Mouse (Mus musculus) midbrain, embryonic 11.5 days (tissue): ENCODE measurements at regions not wholly inside any gene's neighbourhood (a gene's known extent, or its start where the extent isn't known, plus 50 kb on each side); places are given as distances from the start of the nearest gene placed in this dataset.

Experiments
- ATAC-seq: fragments of 200-750 bp; cut with Nextera tagmentation; 2 replicates; pipeline ENCODE4 v1.8.0; 2017; ENCODE audit warnings: moderate TSS enrichment, moderate library complexity; ENCODE audit not compliant: low FRiP score
- DNase-seq: peaks from one replicate; pipeline ENCODE4 v3.0.0; 2015; ENCODE audit warnings: low spot score; ENCODE audit errors: missing footprints
- H3K27ac ChIP-seq: fragments of 300-500 bp; sonication (generic); 2 replicates; pipeline ENCODE4 v1.5.1; 2014; ENCODE audit warnings: low read depth, low read length
- H3K27me3 ChIP-seq: fragments of 300-500 bp; sonication (generic); 2 replicates; pipeline ENCODE4 v1.6.1; 2014; ENCODE audit warnings: mild to moderate bottlenecking, low read length, moderate library complexity, mixed read lengths; ENCODE audit not compliant: control insufficient read depth, insufficient read depth
- H3K36me3 ChIP-seq: fragments of 300-500 bp; sonication (generic); 2 replicates; pipeline ENCODE4 v1.6.1; 2014; ENCODE audit warnings: mild to moderate bottlenecking, low read length, moderate library complexity, mixed read lengths; ENCODE audit not compliant: control insufficient read depth, insufficient read depth
- H3K4me1 ChIP-seq: fragments of 300-500 bp; sonication (generic); 2 replicates; pipeline ENCODE4 v1.6.1; 2014; ENCODE audit warnings: low read length; ENCODE audit not compliant: control insufficient read depth, insufficient read depth
- H3K4me2 ChIP-seq: fragments of 300-500 bp; sonication (generic); 2 replicates; pipeline ENCODE4 v1.6.1; 2014; ENCODE audit warnings: mild to moderate bottlenecking, moderate library complexity
- H3K4me3 ChIP-seq: fragments of 300-500 bp; sonication (generic); 2 replicates; pipeline ENCODE4 v1.5.1; 2014; ENCODE audit warnings: low read depth, low read length
- H3K9ac ChIP-seq: fragments of 300-500 bp; sonication (generic); 2 replicates; pipeline ENCODE4 v1.6.1; 2014; ENCODE audit warnings: low read length
- H3K9me3 ChIP-seq: fragments of 300-500 bp; sonication (generic); 2 replicates; pipeline ENCODE4 v1.6.1; 2016; ENCODE audit warnings: low read length; ENCODE audit not compliant: control insufficient read depth
- WGBS: fragments of 180-500 bp; shearing (Covaris S2); extraction: QIAGEN DNeasy Blood & Tissue Kit; methylation state at CpG from one replicate; pipeline ENCODE4 v1.1.7; 2014; 5-methylcytosine and 5-hydroxymethylcytosine counted together

- 0 out of 2 replicates have a peak, but pooled peaks cover 4% of the 10 kb centered on the region for H3K4me1 ChIP-seq
- H3K4me2 ChIP-seq: no peak overlapping the region
- no peaks in the 10 kb centered on the region for H3K36me3 ChIP-seq
- no peaks in the 10 kb centered on the region; the same call in 1 of the 2 replicates for H3K9me3 ChIP-seq
- H3K4me3 ChIP-seq: no peak overlapping the region
- no peaks in the 10 kb centered on the region for H3K27me3 ChIP-seq
- WGBS: 90% methylated on average over 4 of the region's 4 CpGs
- DNase-seq (no peak), ATAC-seq (no peak)
- no peak overlapping the region for H3K27ac ChIP-seq
- H3K9ac ChIP-seq: no peak overlapping the region
Measured at GRCm38 (mm10) chr13:70348456-70348855, 289.0 kb downstream of the Ice1 start.

- Histone ChIP-seq H3K9me3 (no peaks in the 10 kb centered on the region; the same call in 1 of the 2 replicates), H3K36me3 (no peaks in the 10 kb centered on the region), H3K27ac (no peak overlapping the region), H3K9ac (no peak overlapping the region), H3K27me3 (no peaks in the 10 kb centered on the region), H3K4me1 (0 out of 2 replicates have a peak, but pooled peaks cover under 1% of the 10 kb centered on the region), H3K4me3 (no peak overlapping the region), H3K4me2 (no peak overlapping the region)
- WGBS: 78% methylated on average over 2 of the region's 2 CpGs
- ATAC-seq: no peak
- no peak for DNase-seq
Measured at GRCm38 (mm10) chr13:70348965-70349364, 288.5 kb downstream of the Ice1 start.

- H3K27me3 ChIP-seq: no peaks in the 10 kb centered on the region
- no peak overlapping the region for H3K9ac ChIP-seq
- DNase-seq (no peak), ATAC-seq (no peak)
- H3K4me1 ChIP-seq: no peaks in the 10 kb centered on the region
- H3K27ac ChIP-seq: no peak overlapping the region
- H3K4me3 ChIP-seq: no peak overlapping the region
- no peaks in the 10 kb centered on the region for H3K9me3 ChIP-seq
- no peak overlapping the region for H3K4me2 ChIP-seq
- 92% methylated on average over 2 of the region's 2 CpGs for WGBS
- H3K36me3 ChIP-seq: no peaks in the 10 kb centered on the region
Measured at GRCm38 (mm10) chr13:70369647-70370046, 267.8 kb downstream of the Ice1 start.

- no peak overlapping the region for H3K4me2 ChIP-seq
- H3K9me3 ChIP-seq: no peaks in the 10 kb centered on the region
- H3K4me1 ChIP-seq: no peaks in the 10 kb centered on the region
- H3K36me3 ChIP-seq: no peaks in the 10 kb centered on the region
- H3K9ac ChIP-seq: no peak overlapping the region
- no peak for ATAC-seq
- no peak for DNase-seq
- H3K27ac ChIP-seq: no peak overlapping the region
- H3K4me3 ChIP-seq: no peak overlapping the region
- WGBS: 75% methylated on average over 6 of the region's 6 CpGs
- H3K27me3 ChIP-seq: no peaks in the 10 kb centered on the region
Measured at GRCm38 (mm10) chr13:70380772-70381171, 256.7 kb downstream of the Ice1 start.

GRCm38 (mm10) chr13:70385292-70385691, 252.1 kb downstream of the Ice1 start:
- H3K27ac ChIP-seq: no peak overlapping the region
- no peak overlapping the region for H3K9ac ChIP-seq
- DNase-seq (no peak), ATAC-seq (no peak)
- 52% methylated on average over 8 of the region's 8 CpGs for WGBS
- H3K36me3 ChIP-seq: no peaks in the 10 kb centered on the region
- no peak overlapping the region for H3K4me3 ChIP-seq
- H3K4me2 ChIP-seq: no peak overlapping the region
- no peaks in the 10 kb centered on the region for H3K9me3 ChIP-seq
- H3K4me1 ChIP-seq: no peaks in the 10 kb centered on the region
- H3K27me3 ChIP-seq: no peaks in the 10 kb centered on the region

GRCm38 (mm10) chr13:70412788-70413187, 224.6 kb downstream of the Ice1 start:
- no peak overlapping the region for H3K27ac ChIP-seq
- DNase-seq: no peak
- no peaks in the 10 kb centered on the region for H3K9me3 ChIP-seq
- H3K36me3 ChIP-seq: no peaks in the 10 kb centered on the region
- H3K4me2 ChIP-seq: no peak overlapping the region
- H3K9ac ChIP-seq: no peak overlapping the region
- H3K4me3 ChIP-seq: no peak overlapping the region
- H3K27me3 ChIP-seq: no peaks in the 10 kb centered on the region
- 4% methylated on average over 1 of the region's 1 CpGs for WGBS
- peaks cover 4% of the 10 kb centered on the region for H3K4me1 ChIP-seq
- peak; percentile 64; the same call in 1 of the 2 replicates for ATAC-seq

GRCm38 (mm10) chr13:70418156-70418555, 219.3 kb downstream of the Ice1 start:
- WGBS: 93% methylated on average over 2 of the region's 2 CpGs
- ATAC-seq: no peak
- no peak for DNase-seq
- Histone ChIP-seq H3K36me3 (no peaks in the 10 kb centered on the region), H3K27ac (no peak overlapping the region), H3K9ac (no peak overlapping the region), H3K4me3 (no peak overlapping the region), H3K4me2 (no peak overlapping the region), H3K9me3 (no peaks in the 10 kb centered on the region), H3K4me1 (no peaks in the 10 kb centered on the region), H3K27me3 (no peaks in the 10 kb centered on the region)

- Histone ChIP-seq H3K4me2 (no peak overlapping the region), H3K4me1 (no peaks in the 10 kb centered on the region), H3K9me3 (no peaks in the 10 kb centered on the region), H3K27ac (no peak overlapping the region), H3K27me3 (no peaks in the 10 kb centered on the region), H3K9ac (no peak overlapping the region), H3K4me3 (no peak overlapping the region), H3K36me3 (no peaks in the 10 kb centered on the region)
- ATAC-seq (no peak), DNase-seq (no peak)
- 70% methylated on average over 1 of the region's 1 CpGs for WGBS
Measured at GRCm38 (mm10) chr13:70439419-70439818, 198.0 kb downstream of the Ice1 start.

GRCm38 (mm10) chr13:70446940-70447339, 190.5 kb downstream of the Ice1 start:
- no peak for DNase-seq
- Histone ChIP-seq H3K9ac (no peak overlapping the region), H3K4me3 (no peak overlapping the region), H3K36me3 (no peaks in the 10 kb centered on the region), H3K4me1 (no peaks in the 10 kb centered on the region), H3K4me2 (no peak overlapping the region), H3K9me3 (no peaks in the 10 kb centered on the region), H3K27me3 (no peaks in the 10 kb centered on the region), H3K27ac (no peak overlapping the region)
- no peak for ATAC-seq
- WGBS: 97% methylated on average over 4 of the region's 4 CpGs
